Mouse (Mus musculus): ENCODE results near the gene Gstt3. TPM values are rescaled to one million over a fixed set of nuclear protein-coding genes. Genes with fewer than 3 reads are reported as not detected.

Gstt3 gene
- polyA plus RNA-seq (2015; fragmentation: Illumina TruSeq; extraction: RNeasy Lipid Tissue Mini Kit (QIAGEN cat#74804); ENCODE audit: insufficient read depth, low replicate concordance): 4.1 TPM

DNA sequence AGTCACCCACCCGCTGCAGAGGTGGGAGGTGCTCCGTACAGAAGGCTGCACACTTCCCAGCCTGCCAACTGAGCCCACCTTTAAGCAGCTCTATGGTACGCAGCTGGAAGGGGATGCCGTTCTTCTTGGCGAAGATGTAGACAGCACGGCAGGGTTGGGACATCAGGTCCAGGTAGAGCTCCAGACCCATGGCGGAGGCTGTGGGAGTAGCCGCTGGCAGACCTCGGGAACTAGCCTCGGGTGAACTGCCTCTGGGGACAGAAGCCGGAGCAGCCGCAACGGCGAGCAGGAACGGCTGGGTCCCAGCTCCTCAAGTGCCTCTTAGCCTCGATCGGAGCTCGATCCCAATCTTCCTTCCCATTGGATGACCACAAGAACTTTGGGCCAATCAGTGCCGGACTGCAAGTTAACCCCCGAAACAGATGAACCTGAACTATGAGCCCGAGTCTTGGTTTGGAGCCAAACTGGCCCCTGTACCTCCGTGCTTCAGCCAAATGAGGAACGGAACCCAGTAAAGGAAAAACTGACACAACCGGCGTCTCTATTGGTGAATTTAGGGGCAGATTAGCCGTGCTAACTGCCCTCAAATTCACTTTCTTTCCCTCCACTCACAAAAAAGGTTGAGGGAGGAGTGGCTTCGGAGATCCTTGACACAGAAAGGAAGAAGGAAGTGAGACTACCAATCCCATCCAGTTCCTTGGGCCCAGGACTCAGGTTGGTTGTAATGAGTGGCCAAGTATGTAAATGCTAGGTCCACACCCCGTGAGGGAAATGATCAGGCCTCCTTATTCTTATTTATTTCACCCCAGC, at the start of gene Gstt3, which contains the start of gene Gm20441:
Gene Gstt3, minus strand, starts transcription at position 646 of the 810 bp plus-strand sequence.
Gene Gm20441, minus strand, starts transcription at position 186 of the 810 bp plus-strand sequence.

GRCm38 (mm10) chr10:75822443-75822842, 41.2 kb upstream of the Gstt3 start, which contains the start of gene Gstt4:
Gene Gstt4 (minus strand): TSS chr10:75822543.

DNA sequence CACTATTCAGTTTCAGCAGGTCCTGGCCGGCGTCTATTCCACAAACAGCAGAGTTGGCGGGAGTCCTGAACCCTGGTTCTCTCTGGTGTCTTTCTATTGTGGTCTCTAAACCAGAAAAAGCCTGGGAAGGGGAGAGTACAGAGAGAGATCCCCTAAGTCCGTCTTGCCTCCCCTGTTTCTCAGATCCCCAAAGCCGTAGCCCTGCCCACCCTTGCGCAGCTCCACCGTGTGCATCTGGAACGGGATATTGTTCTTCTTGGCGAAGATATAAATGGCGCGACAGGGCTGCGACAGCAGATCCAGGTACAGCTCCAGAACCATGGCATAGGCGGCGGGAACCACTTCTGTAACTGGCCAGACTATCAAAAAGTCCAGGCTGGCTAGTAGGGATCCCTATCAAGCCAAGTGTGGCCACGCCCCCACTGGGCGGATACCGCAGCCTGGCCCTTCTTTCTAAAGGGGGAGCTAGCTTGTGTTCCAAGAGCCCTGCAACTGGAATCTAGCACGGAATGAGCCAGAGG, 17.0 kb upstream of the Gstt3 start, which contains the start of gene Gstt1:
Gene Gstt1, minus strand, starts transcription at position 409 of the 521 bp plus-strand sequence.

DNA sequence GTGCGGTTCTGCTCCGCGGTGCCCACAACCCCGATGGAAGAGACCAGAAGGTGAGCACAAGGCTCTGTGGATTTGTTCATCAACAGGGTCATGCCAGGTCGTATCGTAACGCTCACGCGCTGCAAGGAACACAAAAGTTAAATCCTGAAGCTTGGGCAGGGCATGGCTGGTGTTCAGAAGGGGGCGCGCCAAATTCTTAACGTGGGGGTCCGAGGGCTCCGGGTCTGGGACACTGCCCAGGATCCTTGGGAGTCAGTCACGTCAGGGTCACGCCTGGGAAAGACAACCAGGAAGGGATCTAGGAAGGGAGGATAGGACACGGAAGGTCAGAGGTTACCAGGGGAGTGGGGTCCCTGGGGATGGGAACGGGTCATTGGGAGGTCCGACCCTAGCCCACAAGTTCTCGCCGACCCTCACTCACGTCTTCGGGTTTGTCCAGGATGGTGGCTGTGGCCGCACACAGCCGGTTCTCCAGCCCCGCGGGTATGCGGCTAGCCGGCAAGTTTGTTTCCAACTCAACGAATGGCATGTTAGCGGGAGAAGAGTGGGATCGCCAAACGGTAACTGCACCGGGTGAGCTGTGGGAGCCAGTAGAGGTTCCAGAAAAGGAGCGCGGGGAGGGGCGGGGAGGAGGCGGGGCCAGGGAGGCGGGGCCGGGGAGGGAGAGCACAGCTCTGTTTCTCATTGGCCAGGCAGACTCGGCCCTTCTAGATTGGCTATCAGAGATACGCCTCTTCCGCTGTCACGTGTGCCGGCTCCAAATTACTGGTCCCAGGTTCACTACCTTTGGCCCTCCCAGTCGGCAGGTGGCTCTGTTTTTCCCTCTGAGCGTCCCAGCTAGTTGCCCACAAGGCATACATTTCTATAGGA, 8.2 kb downstream of the Gstt3 start, which contains the start of gene Ddt:
Gene Ddt, minus strand, starts transcription at position 620 of the 870 bp plus-strand sequence.

DNA sequence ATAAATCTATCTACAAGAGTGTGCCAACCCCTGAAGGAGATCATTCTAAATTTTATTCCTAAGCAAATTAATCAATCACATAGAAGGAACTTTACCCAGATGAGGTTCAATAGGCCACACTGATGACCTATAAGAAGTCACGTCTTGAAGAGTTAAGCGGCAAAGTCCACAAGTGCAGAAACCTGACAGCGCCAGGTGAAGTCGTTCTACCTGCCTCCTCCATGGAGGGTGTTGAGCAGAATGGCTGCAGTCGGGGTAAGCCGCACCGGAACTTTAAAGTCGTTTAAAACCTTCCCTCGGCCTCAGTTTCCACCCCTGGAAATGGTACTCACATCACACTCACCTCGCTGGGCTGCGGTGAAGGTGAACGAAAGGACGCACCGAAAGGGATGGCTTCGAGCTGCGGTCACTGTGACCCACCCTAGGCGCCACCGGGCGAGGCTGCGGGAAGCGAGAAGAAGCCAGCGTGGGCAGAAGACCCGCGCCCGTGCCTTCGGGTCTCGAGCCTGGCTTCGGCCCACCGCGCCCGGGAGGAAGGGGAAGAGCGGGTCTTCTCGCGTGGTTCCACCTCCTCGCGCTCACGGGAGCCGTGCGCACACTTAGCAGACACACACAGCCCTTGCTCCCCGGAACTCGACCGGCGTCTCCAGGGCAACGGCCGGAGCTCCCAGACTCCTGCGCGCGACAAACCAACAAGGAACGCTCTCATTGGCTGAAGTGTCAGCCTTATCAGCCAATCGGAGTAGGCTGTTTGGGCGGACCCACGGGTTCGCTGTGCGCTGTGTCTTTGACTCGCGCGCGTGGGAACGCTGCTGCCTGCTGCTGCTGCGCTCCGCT, 17.3 kb downstream of the Gstt3 start, which contains the start of gene Cabin1:
Gene Cabin1, minus strand, starts transcription at position 660 of the 837 bp plus-strand sequence.

Other genes with a start within 250 kb of the Gstt3 start
- gene Lrrc75b, start 221.1 kb downstream of the Gstt3 start, polyA plus RNA-seq (2015; fragmentation: Illumina TruSeq; extraction: RNeasy Lipid Tissue Mini Kit (QIAGEN cat#74804); ENCODE audit: insufficient read depth, low replicate concordance): 2.1 TPM
- 3.0 TPM for gene Ggt1, start 219.8 kb downstream of the Gstt3 start, polyA plus RNA-seq (2015; fragmentation: Illumina TruSeq; extraction: RNeasy Lipid Tissue Mini Kit (QIAGEN cat#74804); ENCODE audit: insufficient read depth, low replicate concordance)
- 11.0 TPM for gene Ggt5, start 192.1 kb downstream of the Gstt3 start, polyA plus RNA-seq (2015; fragmentation: Illumina TruSeq; extraction: RNeasy Lipid Tissue Mini Kit (QIAGEN cat#74804); ENCODE audit: insufficient read depth, low replicate concordance)
- 6.8 TPM for gene Susd2, start 137.4 kb downstream of the Gstt3 start, polyA plus RNA-seq (2015; fragmentation: Illumina TruSeq; extraction: RNeasy Lipid Tissue Mini Kit (QIAGEN cat#74804); ENCODE audit: insufficient read depth, low replicate concordance)
- 20.7 TPM for gene Cabin1, start 17.1 kb downstream of the Gstt3 start, polyA plus RNA-seq (2015; fragmentation: Illumina TruSeq; extraction: RNeasy Lipid Tissue Mini Kit (QIAGEN cat#74804); ENCODE audit: insufficient read depth, low replicate concordance)
- gene Ddt, start 8.0 kb downstream of the Gstt3 start, polyA plus RNA-seq (2015; fragmentation: Illumina TruSeq; extraction: RNeasy Lipid Tissue Mini Kit (QIAGEN cat#74804); ENCODE audit: insufficient read depth, low replicate concordance): 20.6 TPM
- gene Gm20441, start 460 bp downstream of the Gstt3 start, polyA plus RNA-seq (2015; fragmentation: Illumina TruSeq; extraction: RNeasy Lipid Tissue Mini Kit (QIAGEN cat#74804); ENCODE audit: insufficient read depth, low replicate concordance): not detected
- 12.8 TPM for gene Gstt1, start 17.2 kb upstream of the Gstt3 start, polyA plus RNA-seq (2015; fragmentation: Illumina TruSeq; extraction: RNeasy Lipid Tissue Mini Kit (QIAGEN cat#74804); ENCODE audit: insufficient read depth, low replicate concordance)
- not detected for gene Gstt4, start 41.1 kb upstream of the Gstt3 start, polyA plus RNA-seq (2015; fragmentation: Illumina TruSeq; extraction: RNeasy Lipid Tissue Mini Kit (QIAGEN cat#74804); ENCODE audit: insufficient read depth, low replicate concordance)
- gene Gstt2, start 56.0 kb upstream of the Gstt3 start, polyA plus RNA-seq (2015; fragmentation: Illumina TruSeq; extraction: RNeasy Lipid Tissue Mini Kit (QIAGEN cat#74804); ENCODE audit: insufficient read depth, low replicate concordance): 22.7 TPM
- 17.0 TPM for gene Mif, start 78.8 kb upstream of the Gstt3 start, polyA plus RNA-seq (2015; fragmentation: Illumina TruSeq; extraction: RNeasy Lipid Tissue Mini Kit (QIAGEN cat#74804); ENCODE audit: insufficient read depth, low replicate concordance)
- 9.6 TPM for gene Derl3, start 112.0 kb upstream of the Gstt3 start, polyA plus RNA-seq (2015; fragmentation: Illumina TruSeq; extraction: RNeasy Lipid Tissue Mini Kit (QIAGEN cat#74804); ENCODE audit: insufficient read depth, low replicate concordance)
- 46.5 TPM for gene Smarcb1, start 140.2 kb upstream of the Gstt3 start, polyA plus RNA-seq (2015; fragmentation: Illumina TruSeq; extraction: RNeasy Lipid Tissue Mini Kit (QIAGEN cat#74804); ENCODE audit: insufficient read depth, low replicate concordance)
- 16.9 TPM for gene Chchd10, start 151.7 kb upstream of the Gstt3 start, polyA plus RNA-seq (2015; fragmentation: Illumina TruSeq; extraction: RNeasy Lipid Tissue Mini Kit (QIAGEN cat#74804); ENCODE audit: insufficient read depth, low replicate concordance)
- gene Mmp11, start 155.1 kb upstream of the Gstt3 start, polyA plus RNA-seq (2015; fragmentation: Illumina TruSeq; extraction: RNeasy Lipid Tissue Mini Kit (QIAGEN cat#74804); ENCODE audit: insufficient read depth, low replicate concordance): 2.9 TPM
- 3.4 TPM for gene Gm867, start 159.3 kb upstream of the Gstt3 start, polyA plus RNA-seq (2015; fragmentation: Illumina TruSeq; extraction: RNeasy Lipid Tissue Mini Kit (QIAGEN cat#74804); ENCODE audit: insufficient read depth, low replicate concordance)
- 49.1 TPM for gene Vpreb3, start 161.6 kb upstream of the Gstt3 start, polyA plus RNA-seq (2015; fragmentation: Illumina TruSeq; extraction: RNeasy Lipid Tissue Mini Kit (QIAGEN cat#74804); ENCODE audit: insufficient read depth, low replicate concordance)
- 1.8 TPM for gene Gm5134, start 173.1 kb upstream of the Gstt3 start, polyA plus RNA-seq (2015; fragmentation: Illumina TruSeq; extraction: RNeasy Lipid Tissue Mini Kit (QIAGEN cat#74804); ENCODE audit: insufficient read depth, low replicate concordance)

Measured in spleen, adult 10 weeks (tissue).